Mouse (Mus musculus) MN1 (cell line): Measurements from ENCODE around the gene 2310061I04Rik.

ENCODE experiments used
- DNase-seq: peaks from one replicate; pipeline ENCODE4 v3.0.0-alpha.2; 2016; ENCODE audit warnings: low spot score

The 2310061I04Rik gene

DNA sequence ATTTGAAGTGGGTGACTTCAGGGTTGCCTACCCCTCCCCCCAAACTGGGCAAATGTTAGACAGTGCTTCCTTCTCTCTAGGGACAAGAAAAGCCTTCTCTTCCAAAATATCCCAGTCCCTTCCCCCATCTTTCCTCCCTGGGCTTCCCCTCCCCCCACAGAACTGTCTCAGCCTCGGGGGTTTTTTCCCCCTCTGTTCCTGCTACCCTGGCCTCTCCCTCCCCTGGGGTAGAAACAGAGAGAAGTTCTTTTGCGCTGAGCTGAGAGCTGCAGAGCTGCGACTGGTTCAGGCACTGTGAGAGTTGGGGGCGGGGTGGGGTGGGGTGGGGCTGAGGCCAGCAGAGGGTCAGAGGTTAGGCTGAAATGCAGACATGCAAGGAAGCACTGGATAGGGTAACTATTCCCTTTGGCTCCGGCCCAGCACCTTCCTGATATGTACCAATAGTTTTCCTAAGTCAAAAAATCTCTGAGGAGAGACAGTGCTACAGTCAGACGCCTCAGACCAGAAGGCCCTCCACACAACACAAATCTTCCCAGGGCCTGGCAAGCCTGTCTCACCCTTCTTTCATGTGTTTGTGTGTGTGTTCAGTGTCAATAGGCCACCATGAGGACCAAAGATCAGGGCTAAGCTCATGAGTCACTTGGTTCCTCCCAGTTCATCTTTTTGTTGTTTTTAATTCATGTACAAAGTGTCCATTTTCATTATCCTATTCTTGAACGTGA, 27.7 kb downstream of the 2310061I04Rik start:
- peak; percentile 36 for DNase-seq

DNA sequence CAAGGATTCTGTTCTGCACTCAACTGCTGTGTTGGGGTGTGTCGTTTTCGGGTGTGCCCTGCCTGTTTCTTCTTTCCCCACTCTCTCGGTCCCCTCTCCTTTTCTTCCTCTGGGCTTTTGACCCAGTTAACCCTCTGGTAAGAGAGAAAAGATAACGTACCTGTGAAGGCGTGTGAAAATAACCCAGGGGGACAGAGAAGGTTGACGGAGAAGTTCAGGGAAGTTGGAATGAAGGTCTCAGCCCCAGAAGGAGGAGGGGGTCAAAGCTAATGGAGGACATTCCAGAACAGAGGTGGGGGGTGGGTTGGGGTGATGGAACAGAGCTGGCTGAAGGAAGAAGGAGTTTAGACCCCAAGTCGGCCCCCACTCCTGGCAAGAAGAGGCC, 28.3 kb downstream of the 2310061I04Rik start:
- DNase-seq = no peak

DNA sequence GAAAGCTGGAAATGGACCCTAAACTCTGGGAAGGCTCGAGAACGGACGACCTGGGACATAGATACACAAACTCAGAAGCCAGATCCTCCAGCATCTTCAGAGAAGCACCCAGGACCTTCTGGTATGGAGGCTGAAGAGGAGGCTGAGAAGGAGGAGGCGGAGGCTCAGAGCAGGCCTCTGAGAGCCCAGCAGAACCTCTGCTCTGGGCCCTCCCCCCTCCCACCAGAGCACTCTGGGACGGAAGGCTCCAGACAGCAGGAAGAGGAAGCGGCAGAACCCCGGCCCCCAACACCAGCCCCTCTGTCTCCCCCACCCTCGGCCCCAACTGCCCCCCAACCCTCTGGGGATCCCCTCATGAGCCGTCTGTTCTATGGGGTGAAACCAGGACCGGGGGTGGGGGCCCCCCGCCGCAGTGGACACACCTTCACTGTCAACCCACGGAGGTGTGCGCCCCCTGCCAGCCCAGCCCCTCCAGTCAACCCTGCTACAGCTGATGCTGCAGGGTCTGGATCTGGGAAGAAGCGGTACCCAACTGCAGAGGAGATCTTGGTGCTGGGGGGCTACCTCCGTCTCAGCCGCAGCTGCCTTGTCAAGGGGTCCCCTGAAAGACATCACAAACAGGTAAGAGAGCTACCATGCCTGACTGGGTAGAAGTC, 28.9 kb downstream of the 2310061I04Rik start:
- no peak for DNase-seq

DNA sequence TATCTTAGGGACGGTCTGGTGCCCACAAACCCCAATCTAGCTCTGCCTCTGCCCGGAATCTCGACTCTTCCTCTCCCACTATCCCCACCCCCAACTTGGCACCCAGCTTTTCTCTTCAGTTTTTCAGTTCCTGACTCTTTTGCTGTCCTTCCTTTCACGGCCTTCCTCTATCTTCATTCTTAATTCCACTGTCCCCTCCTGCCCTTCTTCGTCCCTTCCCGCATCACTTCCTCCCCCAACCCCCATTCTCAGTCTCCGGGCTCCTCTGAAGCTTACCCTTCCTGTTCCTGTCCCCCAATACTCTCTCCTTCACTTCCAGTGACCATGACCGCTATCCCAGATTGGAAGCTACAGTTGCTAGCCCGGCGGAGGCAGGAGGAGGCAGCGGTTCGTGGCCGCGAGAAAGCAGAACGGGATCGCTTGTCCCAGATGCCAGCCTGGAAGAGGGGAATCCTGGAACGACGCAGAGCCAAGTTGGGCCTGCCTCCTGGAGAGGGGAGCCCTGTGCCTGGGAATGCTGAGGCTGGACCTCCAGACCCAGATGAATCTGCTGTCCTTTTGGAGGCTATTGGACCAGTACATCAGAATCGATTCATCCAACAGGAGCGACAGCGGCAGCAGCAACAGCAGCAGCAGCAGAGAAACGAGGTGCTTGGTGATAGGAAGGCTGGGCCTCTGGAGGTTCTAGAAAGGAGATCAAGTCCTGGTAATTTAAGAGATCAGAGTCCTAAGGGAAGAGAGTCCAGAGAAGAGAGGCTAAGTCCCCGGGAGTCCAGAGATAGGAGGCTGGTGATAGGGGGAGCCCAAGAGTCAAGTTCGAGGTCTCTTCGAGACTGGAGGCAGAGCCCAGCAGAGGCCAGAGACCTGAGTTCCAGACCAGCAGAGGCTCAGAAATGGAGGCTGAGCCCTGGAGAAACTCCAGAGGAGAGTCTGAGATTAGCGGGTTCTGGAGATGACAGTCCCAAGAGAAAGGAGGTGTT, 30.0 kb downstream of the 2310061I04Rik start:
- peak; percentile 66 for DNase-seq

DNA sequence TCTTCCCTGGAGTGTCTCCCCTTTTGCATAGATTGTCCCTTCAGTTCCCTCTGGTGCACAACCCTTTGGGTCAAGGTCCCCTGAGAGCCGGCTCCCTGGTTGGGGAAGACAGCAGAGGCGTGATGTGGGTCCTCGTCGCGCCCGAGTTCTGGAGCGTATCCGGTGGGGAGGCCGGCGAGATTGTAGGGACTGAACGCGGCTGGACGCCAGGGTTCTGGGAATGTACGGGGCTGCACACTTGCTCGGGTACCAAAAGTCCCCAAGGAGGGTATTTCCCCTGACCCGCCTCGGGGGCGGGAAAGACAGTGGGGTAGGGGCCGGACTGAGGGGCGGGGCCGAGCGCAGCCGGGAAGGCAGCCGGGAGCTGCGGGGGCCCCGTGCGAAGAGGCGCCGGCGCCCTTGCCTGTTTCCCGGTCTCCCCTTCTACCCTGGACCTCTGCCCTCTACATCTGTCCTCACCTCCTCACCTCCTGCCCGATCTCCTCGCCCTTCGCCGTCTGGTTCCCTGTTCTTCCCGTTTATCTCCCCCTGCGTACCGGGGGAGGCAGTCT, 30.9 kb downstream of the 2310061I04Rik start:
- peak; percentile 77 for DNase-seq

DNA sequence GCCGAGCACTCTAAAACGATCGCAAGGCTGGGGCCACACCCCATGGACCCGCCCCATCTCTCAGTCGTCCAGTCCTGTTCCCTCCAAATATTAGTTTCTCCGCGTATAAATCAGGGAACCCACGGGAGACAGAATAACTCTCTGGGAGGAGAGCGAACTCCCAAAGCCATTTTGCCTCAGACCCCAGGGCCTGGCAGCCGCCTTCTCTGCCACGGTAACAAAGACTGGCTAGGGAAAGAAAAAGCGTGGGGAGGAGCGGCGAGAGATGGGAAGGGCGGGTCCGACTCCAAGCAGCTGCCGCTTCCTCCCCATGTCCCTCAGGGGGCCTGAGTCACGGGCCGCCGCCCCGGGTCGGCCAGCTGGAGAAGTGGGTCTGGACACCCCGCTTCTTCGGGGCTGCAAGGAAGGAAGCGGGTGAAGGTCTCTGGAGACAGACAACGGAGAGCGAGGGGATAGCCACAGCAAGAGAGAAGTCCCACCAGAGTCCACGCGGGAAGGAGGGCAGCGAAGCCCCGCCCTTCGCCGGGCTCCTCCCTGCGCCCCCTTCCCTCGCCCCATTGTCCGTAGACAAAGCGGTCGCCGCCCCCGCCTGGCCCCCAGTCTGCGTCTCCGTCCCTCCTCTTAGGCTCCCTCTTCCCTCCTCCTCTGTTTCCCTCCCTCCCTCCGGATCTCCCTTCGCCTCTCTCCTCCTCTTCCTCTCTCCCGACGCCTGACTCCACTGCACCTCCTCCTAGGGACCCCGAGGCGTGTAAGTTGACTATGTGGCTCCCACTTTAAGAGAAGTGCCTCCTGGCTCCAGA, 31.6 kb downstream of the 2310061I04Rik start, which contains the start of gene Ppp1r18:
Ppp1r18 (plus strand) TSS at position 113 of the 800 bp plus-strand sequence.
- peak; percentile 76 for DNase-seq

DNA sequence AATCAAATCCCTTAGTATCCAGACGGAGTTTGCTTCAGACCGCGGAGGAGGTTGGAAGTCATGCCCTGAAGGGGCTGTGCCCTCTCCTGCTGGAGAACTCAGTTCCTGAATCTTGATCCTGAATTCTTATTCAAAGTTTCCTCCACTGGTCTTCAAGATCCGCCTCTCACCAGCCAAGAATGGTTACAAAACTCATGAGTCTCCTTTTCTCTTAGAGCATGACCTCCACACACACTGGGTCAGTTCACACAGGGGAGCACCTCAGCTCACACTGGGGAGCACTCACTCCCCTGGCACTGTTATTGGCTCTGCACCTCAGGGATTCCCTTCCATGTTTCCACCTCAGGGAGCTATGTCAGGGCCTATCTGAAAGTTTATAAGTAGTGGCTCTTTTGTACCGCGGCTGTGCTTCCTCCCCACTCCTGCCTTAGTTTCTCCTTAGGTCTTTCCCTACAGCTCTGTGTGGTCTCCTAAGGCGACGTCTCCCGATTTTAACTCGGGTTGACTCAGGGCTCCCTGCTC, 32.3 kb downstream of the 2310061I04Rik start:
- DNase-seq = no peak

DNA sequence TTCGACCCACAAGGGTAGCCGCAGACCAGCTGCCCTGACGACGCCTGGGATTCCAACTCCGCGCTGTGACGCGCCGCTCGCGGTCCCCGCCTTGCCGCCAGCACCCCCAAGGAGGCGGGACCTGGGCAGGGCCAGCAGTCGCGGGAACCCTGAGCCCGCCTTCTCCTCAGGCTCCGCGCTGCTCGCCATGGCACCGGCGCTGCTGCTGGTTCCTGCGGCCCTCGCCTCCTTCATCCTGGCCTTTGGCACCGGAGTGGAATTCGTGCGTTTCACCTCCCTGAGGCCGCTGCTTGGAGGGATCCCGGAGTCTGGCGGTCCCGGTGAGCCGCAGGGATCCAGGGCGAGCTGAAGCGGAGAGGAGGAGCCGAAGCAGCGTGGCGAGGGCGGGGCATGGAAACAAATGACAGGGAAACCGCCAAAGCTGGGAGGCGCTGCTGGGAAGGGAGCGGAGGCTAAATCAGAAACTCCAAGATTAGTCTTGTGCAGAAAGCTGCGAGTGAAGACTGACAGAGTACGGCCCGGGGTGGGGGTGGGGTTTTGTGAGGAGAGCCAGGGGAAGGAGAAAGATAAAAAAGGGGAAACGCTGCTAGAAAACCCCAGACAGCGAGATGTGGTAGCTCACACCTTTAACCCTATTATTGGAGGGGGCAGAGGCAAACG, 35.9 kb downstream of the 2310061I04Rik start, which contains the start of gene Nrm:
Nrm (plus strand) TSS at position 121 of the 660 bp plus-strand sequence.
- peak; percentile 92 for DNase-seq

DNA sequence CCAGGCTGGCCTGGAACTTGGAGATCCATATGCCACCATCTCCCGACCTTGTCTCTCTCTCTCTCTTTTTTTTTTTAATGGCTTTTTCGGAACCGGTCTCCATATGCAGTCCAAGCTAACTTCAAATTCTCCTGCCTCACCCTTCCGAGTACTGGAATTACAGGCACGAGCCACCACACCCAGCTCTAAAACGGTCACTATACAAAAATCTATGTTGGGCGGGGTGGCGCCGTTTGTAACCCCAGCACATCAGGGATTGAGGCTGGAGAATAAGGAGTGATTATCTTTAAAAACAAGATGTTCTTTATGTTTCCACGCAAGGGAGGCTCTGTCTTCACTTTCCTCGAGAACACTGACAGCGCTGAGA, 36.4 kb downstream of the 2310061I04Rik start:
- no peak for DNase-seq

DNA sequence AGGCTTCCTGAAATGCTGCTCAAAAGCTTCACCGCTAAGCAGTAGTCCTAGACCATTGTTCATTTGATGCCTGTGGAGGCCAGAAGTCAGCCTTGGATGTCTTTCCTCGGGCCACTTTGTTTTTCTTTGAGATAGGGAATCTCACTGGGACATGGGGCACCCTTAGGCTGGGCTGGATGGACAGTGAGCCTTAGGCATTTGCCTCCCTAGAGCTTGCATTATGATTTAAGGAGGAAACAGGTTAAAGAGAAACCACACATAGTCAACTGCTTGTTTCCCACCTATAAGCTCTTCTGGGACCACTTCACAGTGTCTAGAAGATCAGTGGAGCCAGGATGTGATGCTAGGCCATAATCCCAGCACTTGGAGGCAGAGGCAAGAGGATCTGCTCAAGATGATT, 37.4 kb downstream of the 2310061I04Rik start:
- no peak for DNase-seq

DNA sequence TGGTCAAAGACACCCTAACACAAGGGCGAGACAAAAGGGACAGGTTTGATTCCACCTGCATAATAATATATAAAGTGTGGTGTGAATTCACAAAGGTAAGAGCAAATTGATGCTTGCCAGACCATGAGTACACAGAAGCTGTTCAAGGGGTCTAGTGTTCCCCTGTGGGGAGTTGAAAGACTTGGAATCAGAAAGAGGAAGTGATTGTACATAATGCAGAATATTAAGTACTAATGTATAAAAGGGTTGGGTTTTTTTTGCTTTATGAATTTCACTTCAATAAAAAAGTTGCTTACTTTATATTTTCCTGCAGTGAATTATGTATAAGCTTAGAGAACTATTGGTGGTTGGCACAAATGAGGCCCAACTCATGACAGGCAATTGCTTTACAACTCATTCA, 37.9 kb downstream of the 2310061I04Rik start:
- no peak for DNase-seq

DNA sequence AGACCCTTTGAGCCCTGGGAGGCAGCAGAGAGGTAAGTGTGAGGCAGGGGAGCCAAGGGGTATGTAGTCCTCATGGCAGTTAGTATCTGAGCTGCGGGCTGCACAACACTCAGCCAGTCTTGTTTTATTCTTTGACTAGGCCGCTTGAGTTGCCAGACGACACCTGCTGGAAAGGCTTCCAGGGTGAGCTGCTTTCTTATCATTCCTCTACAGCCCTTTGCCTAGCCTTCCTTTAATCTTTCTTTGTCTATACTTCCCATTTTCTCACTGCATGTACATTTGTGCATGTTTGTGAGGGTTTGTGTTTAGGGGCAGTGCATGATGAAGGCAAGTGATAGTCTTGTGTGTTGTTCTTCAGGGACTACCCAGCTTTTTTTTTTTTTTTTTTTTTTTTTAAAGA, 46.3 kb downstream of the 2310061I04Rik start:
- no peak for DNase-seq

DNA sequence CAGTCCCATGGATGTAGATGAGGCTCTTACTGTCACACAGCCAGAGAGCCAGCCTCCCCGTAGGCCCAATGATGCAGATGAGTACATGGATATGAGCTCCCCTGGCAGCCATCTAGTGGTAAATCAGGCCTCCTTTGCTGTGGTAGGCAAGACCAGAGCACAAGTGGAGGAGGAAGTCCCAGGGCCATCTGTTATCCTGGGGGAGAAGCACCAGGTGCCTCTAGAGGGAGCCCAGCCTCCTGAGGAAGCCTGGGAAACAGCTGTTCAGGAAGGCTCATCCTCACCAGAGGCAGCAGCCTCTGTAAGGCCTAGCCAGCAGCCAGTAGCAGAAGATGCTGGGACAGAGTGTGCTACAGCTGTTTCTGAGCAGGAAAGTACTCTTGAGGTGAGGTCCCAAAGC, 49.1 kb downstream of the 2310061I04Rik start:
- DNase-seq = peak; percentile 92

DNA sequence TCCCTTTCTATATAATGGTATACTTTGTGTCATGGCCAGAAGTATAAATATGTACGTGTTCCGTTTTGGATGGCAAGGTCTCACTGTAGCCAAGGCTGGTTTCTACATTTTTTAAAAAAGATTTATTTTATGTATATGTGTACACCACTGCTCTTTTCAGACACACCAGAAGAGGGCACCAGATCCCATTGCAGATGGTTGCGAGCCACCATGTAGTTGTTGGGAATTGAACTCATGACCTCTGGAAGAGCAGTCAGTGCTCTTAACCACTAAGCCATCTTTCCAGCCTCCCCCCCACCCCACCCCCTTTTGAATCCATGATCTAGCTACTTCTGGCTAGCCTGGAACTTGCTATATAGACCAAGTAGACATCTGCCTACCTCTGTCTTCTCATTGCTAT, 53.7 kb downstream of the 2310061I04Rik start:
- no peak for DNase-seq
